Mouse (Mus musculus): ENCODE data around the gene Flrt3.
A peak's percentile ranks its signal among the peaks of the same experiment; 100 is the strongest.

The Flrt3 gene

DNA sequence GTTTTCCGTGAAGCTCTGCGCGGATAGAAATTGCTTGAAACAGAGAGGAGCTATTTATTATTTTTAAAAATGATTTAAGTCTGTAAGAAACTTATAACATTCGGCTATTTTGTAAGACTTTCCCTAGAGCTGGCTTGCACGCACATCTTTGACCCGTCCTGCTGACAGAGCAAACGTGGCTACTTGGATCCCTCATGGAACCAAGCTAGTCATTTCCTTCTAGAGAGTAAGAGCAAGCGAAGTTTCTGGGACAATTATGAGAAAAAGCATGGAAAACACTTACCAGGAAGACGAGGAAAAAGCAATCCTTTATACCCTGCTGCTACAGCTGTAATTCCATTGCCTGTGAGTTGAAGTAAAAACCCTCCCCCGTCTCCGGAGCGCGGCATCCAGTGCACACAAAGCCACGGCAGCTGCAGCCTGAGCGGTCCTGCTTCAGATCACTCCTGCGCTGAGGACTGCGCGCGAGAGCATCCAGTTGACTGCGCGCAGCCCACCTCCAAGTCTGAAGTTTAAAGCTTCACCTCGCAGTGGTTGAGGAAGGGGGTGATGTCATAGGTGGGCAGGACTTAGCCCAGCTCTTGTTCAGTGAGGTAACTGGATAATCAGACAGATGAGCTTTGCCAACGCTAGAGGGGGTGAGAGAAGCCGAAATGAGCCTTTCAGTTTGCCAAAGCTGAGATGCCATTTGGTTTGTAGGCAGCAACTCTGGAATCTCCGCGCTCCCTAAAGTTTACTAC is at the start of gene Flrt3:
Gene Flrt3 (minus strand): TSS at position 507 of the 740 bp plus-strand sequence.
- DNase-seq (ENCODE audit: low spot score in 2 of 2), result peak; percentile 30 to 63

GRCm38 (mm10) chr2:140717407-140717806 is 46.1 kb upstream of the Flrt3 start:
- no peak for DNase-seq (ENCODE audit: low spot score in 2 of 2)

- no peak for DNase-seq (ENCODE audit: low spot score in 2 of 2)
These were observed 44.6 kb upstream of the Flrt3 start for GRCm38 (mm10) chr2:140715822-140716221.

DNA sequence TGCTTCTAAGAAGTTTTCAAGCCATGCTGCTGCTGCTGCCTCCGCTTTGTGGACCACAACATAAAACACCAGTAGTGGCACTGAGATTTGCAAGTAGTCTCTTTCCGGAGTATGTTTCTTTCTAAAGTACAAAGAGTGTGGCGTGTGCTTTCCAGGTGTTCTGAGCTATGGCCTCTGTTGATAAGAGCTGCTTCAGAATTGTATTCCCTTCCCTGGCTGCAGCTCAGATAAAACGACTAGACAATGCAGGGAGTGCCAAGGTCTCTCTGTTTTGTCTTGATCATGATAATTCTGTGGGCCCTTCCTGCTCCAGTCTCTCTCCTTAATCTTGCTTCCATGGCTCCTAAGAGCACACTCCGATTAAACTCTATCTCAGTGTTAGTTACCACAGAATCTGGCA is 36.3 kb upstream of the Flrt3 start:
- DNase-seq (ENCODE audit: low spot score in 2 of 2), result no peak

DNA sequence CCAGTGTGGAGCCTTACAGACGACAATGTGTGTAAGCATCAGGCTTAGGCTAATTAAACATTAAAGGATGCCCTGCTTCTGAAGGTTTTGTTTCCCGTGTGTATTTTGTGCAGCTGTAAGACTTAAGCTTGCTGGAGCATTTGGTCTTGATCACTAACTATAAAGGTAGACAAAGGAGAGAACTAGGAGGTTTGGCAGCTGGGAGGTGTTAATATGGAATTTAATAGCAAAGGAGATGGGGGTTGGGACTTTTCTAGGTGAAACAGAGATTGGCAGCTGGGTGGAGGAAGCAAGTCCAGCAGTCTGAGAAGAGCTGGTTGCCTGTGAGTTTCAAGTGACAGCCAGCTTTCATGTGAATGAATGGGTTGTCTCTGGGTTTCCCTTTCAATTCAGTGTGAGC is 34.0 kb upstream of the Flrt3 start:
- no peak for DNase-seq (ENCODE audit: low spot score in 2 of 2)

DNA sequence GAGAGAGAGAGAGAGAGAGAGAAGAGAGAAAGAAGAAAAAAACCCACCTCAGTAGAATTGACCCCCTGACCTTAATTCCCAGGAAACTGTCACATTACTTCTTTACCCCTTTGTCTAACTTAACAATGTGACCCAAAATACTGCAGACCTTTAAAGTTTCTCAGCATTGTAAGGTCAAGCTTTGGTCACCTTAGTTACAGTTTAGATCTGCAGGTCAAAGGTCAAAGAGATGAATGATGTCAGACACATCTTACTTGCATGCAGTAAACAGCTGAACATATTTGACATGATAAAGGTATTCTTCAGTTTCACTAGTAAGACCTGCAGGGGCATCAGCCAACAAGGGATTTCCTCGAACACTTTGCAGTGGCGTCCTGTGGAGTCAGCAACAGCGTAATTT is 32.9 kb upstream of the Flrt3 start:
- DNase-seq (ENCODE audit: low spot score in 2 of 2), result no peak

DNA sequence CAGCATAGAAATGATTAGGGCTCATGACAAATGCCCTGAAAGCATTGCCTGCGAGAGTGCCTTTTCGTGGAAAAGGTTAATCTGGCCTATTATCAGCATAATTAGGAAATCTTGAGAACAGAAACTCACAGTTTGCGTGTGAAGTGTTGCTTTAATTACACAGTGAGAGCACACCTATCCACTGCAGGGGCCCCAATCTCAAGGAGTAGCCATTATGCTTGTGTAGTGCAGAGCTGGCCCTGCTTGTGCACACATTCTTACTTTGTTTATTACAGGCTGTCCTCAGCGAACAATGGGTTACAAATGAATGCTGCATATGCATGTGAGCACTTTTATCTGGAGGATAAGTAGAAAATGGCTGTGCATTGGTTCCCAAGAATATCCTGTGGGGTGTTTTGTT is 32.1 kb upstream of the Flrt3 start:
- no peak for DNase-seq (ENCODE audit: low spot score in 2 of 2)

DNA sequence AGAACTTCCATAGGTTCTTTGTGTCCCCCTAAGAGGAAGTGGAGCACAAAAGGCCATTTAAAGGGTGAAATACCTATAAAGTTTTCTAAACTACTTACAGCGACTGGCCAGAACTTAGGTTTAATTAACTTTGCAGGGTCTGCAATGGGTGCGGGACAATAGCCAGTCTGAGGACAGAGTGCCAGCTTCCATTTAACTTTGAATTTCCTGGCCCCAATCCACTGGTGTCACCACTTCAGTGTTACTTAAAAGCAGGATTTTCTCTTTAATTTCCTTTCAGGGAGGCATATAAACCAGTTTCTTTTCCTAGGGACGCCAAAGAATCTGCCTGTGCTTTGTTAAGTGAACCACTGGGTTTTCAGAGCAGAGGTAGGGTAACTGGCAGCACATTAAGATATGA is 27.3 kb upstream of the Flrt3 start:
- no peak for DNase-seq (ENCODE audit: low spot score in 2 of 2)

- DNase-seq (ENCODE audit: low spot score in 2 of 2), result no peak
These were observed 22.6 kb upstream of the Flrt3 start for GRCm38 (mm10) chr2:140693845-140694244.

- no peak for DNase-seq (ENCODE audit: low spot score in 2 of 2)
These were observed 21.2 kb upstream of the Flrt3 start for GRCm38 (mm10) chr2:140692461-140692860.

DNA sequence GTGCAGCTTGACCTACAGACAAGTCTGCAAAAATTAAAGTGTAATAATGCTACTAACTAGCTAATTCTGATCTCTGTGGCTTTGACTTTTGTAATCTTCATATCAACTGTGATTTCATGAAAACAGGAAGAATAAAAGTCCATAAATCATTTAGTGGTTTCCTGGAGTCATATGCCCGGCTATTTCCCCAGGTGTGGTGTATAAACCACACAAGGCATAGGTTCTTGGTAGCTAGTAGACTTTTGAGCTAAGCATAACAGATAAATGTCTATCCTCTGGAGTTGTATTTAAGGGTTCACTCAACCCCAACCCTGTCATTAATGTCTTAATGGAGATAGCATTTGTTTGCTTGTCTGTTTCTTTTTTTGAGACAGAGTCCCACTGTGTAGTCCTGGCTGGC is 20.1 kb upstream of the Flrt3 start:
- no peak for DNase-seq (ENCODE audit: low spot score in 2 of 2)

DNA sequence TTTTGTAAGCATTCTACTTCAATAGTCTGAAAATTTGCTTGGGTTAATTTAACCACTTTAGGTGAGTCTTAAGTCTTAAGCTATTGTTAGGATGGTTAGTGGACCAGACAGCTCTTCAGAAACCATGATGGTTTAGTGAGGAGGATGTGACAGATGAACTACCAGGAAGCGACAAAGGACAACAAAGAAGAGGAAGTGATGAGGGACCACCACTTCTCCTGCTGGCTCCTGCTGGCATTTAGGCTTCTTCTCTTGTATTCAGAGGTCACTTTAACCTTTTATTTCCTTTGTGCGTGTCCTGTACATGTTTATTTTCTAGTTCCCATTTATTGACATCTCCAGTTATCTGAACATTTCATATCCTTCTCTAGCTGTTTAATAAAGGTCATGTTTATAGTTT is 19.6 kb upstream of the Flrt3 start:
- no peak for DNase-seq (ENCODE audit: low spot score in 2 of 2)

GRCm38 (mm10) chr2:140676728-140677127 is 5.5 kb upstream of the Flrt3 start:
- DNase-seq (ENCODE audit: low spot score in 2 of 2), result no peak

DNA sequence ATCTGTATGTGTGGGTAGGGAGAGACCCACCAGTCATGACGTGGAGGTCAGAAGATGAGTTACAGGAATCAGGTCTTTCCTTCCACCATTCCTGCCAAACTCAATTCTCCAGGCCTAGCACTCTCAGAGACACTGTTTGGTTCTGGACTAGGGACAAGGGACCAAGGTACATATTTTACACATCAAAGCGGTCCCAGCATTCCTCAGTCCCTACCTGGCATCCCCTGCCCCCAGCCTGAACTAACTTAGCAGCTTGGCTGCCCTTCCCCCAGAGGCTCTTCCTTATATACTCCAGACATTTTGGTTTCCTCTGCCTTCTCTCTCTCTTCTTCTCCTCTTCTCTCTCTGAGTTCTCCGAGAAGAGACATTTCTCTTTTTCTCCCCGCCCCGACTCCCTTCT is 2.2 kb upstream of the Flrt3 start:
- no peak for DNase-seq (ENCODE audit: low spot score in 2 of 2)

DNA sequence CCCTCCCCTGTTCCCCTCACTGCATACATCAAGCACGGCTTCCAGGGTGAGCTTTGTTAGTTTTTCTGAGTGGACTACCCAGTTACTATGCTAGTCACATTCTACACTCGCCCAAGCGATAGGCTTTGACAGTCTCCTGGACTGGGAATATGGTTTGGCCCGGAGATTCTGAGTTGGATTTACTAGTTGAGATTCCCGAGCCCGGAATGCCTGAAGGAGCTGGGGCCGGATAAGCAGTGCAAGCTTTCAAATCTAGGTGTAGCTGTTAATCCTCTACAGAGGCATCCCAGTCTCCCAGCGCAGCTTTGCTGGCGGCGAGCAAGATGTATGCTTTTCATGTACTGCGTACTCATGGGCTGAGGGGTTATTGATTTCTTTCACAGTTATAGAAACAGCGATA is 812 bp downstream of the Flrt3 start:
- no peak for DNase-seq (ENCODE audit: low spot score in 2 of 2)

- DNase-seq (ENCODE audit: low spot score in 2 of 2), result no peak
These were observed 1.5 kb downstream of the Flrt3 start for GRCm38 (mm10) chr2:140669786-140670185.

DNA sequence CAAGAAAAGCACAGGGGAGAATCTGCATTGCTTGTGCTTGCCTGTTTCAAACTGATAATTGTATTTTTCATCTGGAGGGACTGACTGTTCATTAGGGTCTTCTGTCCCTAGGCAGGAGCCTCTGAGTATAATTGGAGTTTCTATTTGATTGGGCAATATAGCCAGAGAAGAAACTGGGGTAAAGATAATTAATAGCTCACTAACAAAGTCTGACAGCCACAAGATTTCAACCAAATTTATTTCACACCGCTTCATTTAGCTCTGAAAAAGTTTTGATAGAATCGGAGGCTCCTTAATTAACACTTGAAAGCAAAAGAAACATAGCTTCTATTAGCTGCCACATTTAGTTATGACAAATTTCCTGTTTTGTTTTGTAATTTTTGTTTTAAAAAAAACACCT is 2.2 kb downstream of the Flrt3 start:
- DNase-seq (ENCODE audit: low spot score in 2 of 2), result no peak

- no peak for DNase-seq (ENCODE audit: low spot score in 2 of 2)
These were observed 3.0 kb downstream of the Flrt3 start for GRCm38 (mm10) chr2:140668311-140668710.

GRCm38 (mm10) chr2:140667261-140668047 is 3.8 kb downstream of the Flrt3 start:
- no peak for DNase-seq (ENCODE audit: low spot score in 2 of 2)

DNA sequence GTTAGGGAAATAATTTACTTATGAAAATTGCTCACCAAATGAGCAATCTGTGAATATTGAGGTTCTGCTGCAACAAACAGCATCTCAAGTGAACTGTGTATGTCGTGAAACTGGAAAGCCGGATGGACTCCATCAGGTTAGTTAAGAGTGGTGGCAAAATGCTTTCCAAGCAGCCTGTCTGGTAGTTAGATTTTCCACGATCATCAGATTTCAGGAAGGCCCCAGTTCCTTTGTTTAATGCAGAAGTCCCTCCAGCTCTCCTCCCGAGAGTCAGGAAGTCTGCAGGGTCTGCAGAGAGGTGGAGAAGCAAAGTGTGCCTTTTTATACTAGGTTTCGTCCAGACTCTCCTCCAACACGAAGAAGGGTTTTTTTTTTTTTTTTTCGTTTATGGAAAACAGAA is 4.4 kb downstream of the Flrt3 start:
- DNase-seq (ENCODE audit: low spot score in 2 of 2), result no peak

DNA sequence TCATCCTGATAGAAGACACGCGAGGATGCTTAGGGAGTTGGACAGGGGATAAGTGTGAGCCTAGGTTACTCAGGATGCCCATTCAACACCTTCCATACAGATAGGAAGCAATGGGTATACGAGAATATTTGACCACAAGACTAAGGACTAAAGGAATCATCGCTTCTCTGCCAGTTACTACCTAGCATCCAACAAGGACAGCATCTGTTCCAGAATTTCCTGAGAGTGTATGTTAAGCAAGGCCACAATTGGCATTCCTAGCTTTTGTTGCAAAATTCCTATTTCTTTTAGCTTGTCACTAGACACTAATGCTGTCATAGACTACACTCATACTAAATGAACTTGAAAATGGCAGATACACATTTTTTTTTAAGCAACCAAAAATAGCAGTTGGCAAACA is 6.9 kb downstream of the Flrt3 start:
- DNase-seq (ENCODE audit: low spot score in 2 of 2), result no peak

GRCm38 (mm10) chr2:140662673-140663072 is 8.6 kb downstream of the Flrt3 start:
- no peak for DNase-seq (ENCODE audit: low spot score in 2 of 2)

DNA sequence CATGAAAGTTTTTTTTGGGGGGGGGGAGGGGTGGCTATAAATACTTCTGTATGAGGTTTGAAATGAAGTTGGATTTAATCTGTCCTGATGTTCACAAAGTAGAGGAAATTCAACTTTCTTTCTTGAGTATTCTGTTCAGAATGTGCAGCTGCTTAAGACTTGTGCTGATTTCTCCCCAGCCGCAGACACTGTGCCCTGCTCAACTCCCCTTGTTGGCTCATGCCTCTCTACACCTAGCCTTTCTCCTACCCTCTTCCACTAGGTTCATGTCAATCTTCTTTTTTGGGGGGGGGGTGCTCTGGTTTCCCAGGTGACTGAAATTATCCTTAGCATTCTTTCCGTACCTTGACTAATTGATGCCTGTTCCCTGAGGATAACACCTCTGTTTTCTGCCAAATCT is 17.3 kb downstream of the Flrt3 start:
- DNase-seq (ENCODE audit: low spot score in 2 of 2), result no peak

Data from spleen, postnatal 4 days (tissue).